7 mouse cellular contexts compared by ENCODE assay signal in genomic region chr19:47049840-47050239, GRCm38 (mm10). TPM values are rescaled to one million over a fixed set of nuclear protein-coding genes. Genes with fewer than 3 reads are reported as not detected.
A peak's percentile ranks its signal among the peaks of the same experiment; 100 is the strongest.
DNase-seq lines count a peak whose midpoint lies in the region; ATAC-seq and TF ChIP-seq lines count a peak whose summit lies in the region.

No protein-coding gene starts in this region.

- no peak for ATAC-seq in intestine, postnatal 0 days

- 6% methylated on average over 7 of the region's 7 CpGs for WGBS in intestine, postnatal 0 days
- WGBS in small intestine, adult 2 months, result 3% methylated on average over 7 of the region's 7 CpGs

- no peak for TF ChIP-seq POLR2A in small intestine, adult 2 months (IDR thresholded peaks at IDR 0.05; ENCODE audit: low read depth, low read length)

- peak overlapping the region; percentile 82; the same call in 1 of the 2 replicates for H3K27ac ChIP-seq in intestine, postnatal 0 days (ENCODE audit: low read depth, low read length)
- H3K27ac ChIP-seq in small intestine, adult 2 months (ENCODE audit: insufficient read depth, low read depth, low read length), result no peak overlapping the region

- TF ChIP-seq CTCF in intestine, postnatal 0 days (IDR thresholded peaks at IDR 0.05; ENCODE audit: low read depth), result no peak
- TF ChIP-seq CTCF in small intestine, adult 2 months (IDR thresholded peaks at IDR 0.05; ENCODE audit: extremely low read depth, insufficient read length, insufficient replicate concordance, low read depth, low read length), result no peak

- H3K9me3 ChIP-seq in erythroblast, embryonic 14.5 days (ENCODE audit: control insufficient read depth, low read length), result no peaks in the 10 kb centered on the region
- H3K9me3 ChIP-seq in intestine, postnatal 0 days (ENCODE audit: control insufficient read depth), result no peaks in the 10 kb centered on the region

- H3K9ac ChIP-seq in intestine, postnatal 0 days (ENCODE audit: low read depth, low read length), result peak overlapping the region; percentile 70; the same call in 1 of the 2 replicates

- peaks cover 27% of the 10 kb centered on the region for H3K4me1 ChIP-seq in erythroblast, embryonic 14.5 days (ENCODE audit: control insufficient read depth)
- H3K4me1 ChIP-seq in intestine, postnatal 0 days (replicated peaks; ENCODE audit: control insufficient read depth, insufficient read depth, low read length), result 0 out of 2 replicates have a peak, but pooled peaks cover 3% of the 10 kb centered on the region
- peaks cover 10% of the 10 kb centered on the region; the same call in 1 of the 2 replicates for H3K4me1 ChIP-seq in small intestine, adult 2 months (ENCODE audit: control insufficient read depth, insufficient read depth, insufficient read length, low read length)

- DNase-seq in retina, embryonic 14.5 days (ENCODE audit: low spot score), result peak; percentile 16
- DNase-seq in retina, postnatal 1 day, result no peak
- DNase-seq in gastrocnemius, postnatal 14 days, result no peak
- DNase-seq in adrenal gland, adult 18-20 months (ENCODE audit: low spot score in 2 of 2), result no peak

- peak overlapping the region; percentile 77 for H3K4me3 ChIP-seq in erythroblast, embryonic 14.5 days (replicated peaks)
- peak overlapping the region; percentile 91 for H3K4me3 ChIP-seq in intestine, postnatal 0 days (ENCODE audit: low read depth, low read length)
- peak overlapping the region; percentile 84 for H3K4me3 ChIP-seq in small intestine, adult 2 months (ENCODE audit: low read depth, low read length)

- H3K36me3 ChIP-seq in erythroblast, embryonic 14.5 days (ENCODE audit: control insufficient read depth), result peaks cover 26% of the 10 kb centered on the region
- H3K36me3 ChIP-seq in intestine, postnatal 0 days (ENCODE audit: control insufficient read depth, insufficient read depth), result peaks cover 7% of the 10 kb centered on the region
- H3K36me3 ChIP-seq in small intestine, adult 2 months (ENCODE audit: control insufficient read depth, insufficient read depth, low read length), result peaks cover 7% of the 10 kb centered on the region

- intact Hi-C loops in gastrocnemius, postnatal 14 days (cut with DNase I; ENCODE audit: low total_unique reads), result no loop called here

- H3K27me3 ChIP-seq in erythroblast, embryonic 14.5 days (ENCODE audit: control insufficient read depth), result no peaks in the 10 kb centered on the region
- no peaks in the 10 kb centered on the region for H3K27me3 ChIP-seq in intestine, postnatal 0 days (replicated peaks; ENCODE audit: control insufficient read depth, insufficient read depth, low read length)
- H3K27me3 ChIP-seq in small intestine, adult 2 months (ENCODE audit: control insufficient read depth, insufficient read depth, low read length), result no peaks in the 10 kb centered on the region

- H3K4me2 ChIP-seq in intestine, postnatal 0 days (replicated peaks; ENCODE audit: low read depth), result peak overlapping the region; percentile 94

RNA-seq across cellular contexts. Expression of gene Pcgf6, which starts 0.9 kb away (rescaled TPM):
- polyA plus RNA-seq in erythroblast, embryonic 14.5 days (2012), result 0.46 and 0.48 TPM in 2 replicates
- polyA plus RNA-seq in intestine, postnatal 0 days (2015; fragmentation: Nextera tagmentation; extraction: Ambion mirVana), result 9.4 and 14.4 TPM in 2 replicates
- polyA plus RNA-seq in small intestine, adult 2 months (2012; rRNA removed), result 4.1 and 4.4 TPM in 2 replicates
- total RNA-seq in gastrocnemius, postnatal 14 days (2021), result 1 to 10 TPM; 2.4 to 3.1 TPM
- total RNA-seq in adrenal gland, adult 18-20 months (2021), result 10 to 100 TPM in 1 of 2 experiments, 1 to 10 TPM in 1; 7.4 to 10.8 TPM

RNA-seq across cellular contexts. Expression of gene Taf5, which starts 17.7 kb away (rescaled TPM):
- 0.86 TPM in 2 replicates for polyA plus RNA-seq in erythroblast, embryonic 14.5 days (2012)
- 3.9 TPM in 2 replicates for polyA plus RNA-seq in intestine, postnatal 0 days (2015; fragmentation: Nextera tagmentation; extraction: Ambion mirVana)
- 2.1 and 3.2 TPM in 2 replicates for polyA plus RNA-seq in small intestine, adult 2 months (2012; rRNA removed)
- 1 to 10 TPM; 2.5 to 2.7 TPM for total RNA-seq in gastrocnemius, postnatal 14 days (2021)
- 1 to 10 TPM; 3.8 to 4.3 TPM for total RNA-seq in adrenal gland, adult 18-20 months (2021)

RNA-seq across cellular contexts. Expression of gene Nt5c2, which starts 34.9 kb away (rescaled TPM):
- polyA plus RNA-seq in erythroblast, embryonic 14.5 days (2012), result 0.55 and 0.66 TPM in 2 replicates
- polyA plus RNA-seq in intestine, postnatal 0 days (2015; fragmentation: Nextera tagmentation; extraction: Ambion mirVana), result 22.0 and 23.0 TPM in 2 replicates
- polyA plus RNA-seq in small intestine, adult 2 months (2012; rRNA removed), result 4.4 and 6.1 TPM in 2 replicates
- total RNA-seq in gastrocnemius, postnatal 14 days (2021), result 10 to 100 TPM; 17.5 to 23.0 TPM
- 10 to 100 TPM; 57.5 to 68.4 TPM for total RNA-seq in adrenal gland, adult 18-20 months (2021)

RNA-seq across cellular contexts. Expression of gene Ina, which starts 35.3 kb away (rescaled TPM):
- polyA plus RNA-seq in erythroblast, embryonic 14.5 days (2012), result not detected in 2 replicates
- polyA plus RNA-seq in intestine, postnatal 0 days (2015; fragmentation: Nextera tagmentation; extraction: Ambion mirVana), result 4.1 and 4.7 TPM in 2 replicates
- polyA plus RNA-seq in small intestine, adult 2 months (2012; rRNA removed), result 0.39 and 0.53 TPM in 2 replicates
- not detected for total RNA-seq in gastrocnemius, postnatal 14 days (2021)
- 1 to 10 TPM; 7.8 to 8.6 TPM for total RNA-seq in adrenal gland, adult 18-20 months (2021)

RNA-seq across cellular contexts. Expression of gene Usmg5, which starts 40.6 kb away (rescaled TPM):
- 2.3 and 2.6 TPM in 2 replicates for polyA plus RNA-seq in erythroblast, embryonic 14.5 days (2012)
- polyA plus RNA-seq in intestine, postnatal 0 days (2015; fragmentation: Nextera tagmentation; extraction: Ambion mirVana), result 2,827 and 3,144 TPM in 2 replicates
- polyA plus RNA-seq in small intestine, adult 2 months (2012; rRNA removed), result 17.8 and 34.7 TPM in 2 replicates
- total RNA-seq in gastrocnemius, postnatal 14 days (2021), result 1,000 to 10,000 TPM; 1,075 to 1,222 TPM
- 100 to 1,000 TPM; 640 to 879 TPM for total RNA-seq in adrenal gland, adult 18-20 months (2021)
